Mouse (Mus musculus) liver, embryonic 14.5 days (tissue): ENCODE results near the gene Tex19.2. TPM values are rescaled to one million over a fixed set of nuclear protein-coding genes. Genes with fewer than 3 reads are reported as not detected.
"Not testable (repeated sequence)": the region's sequence is repeated elsewhere in the genome, so short reads cannot be mapped to it uniquely, and the experiment has no call there.

Experiments used
- ATAC-seq: fragments of 200-750 bp; cut with Nextera tagmentation; 2 replicates; pipeline ENCODE4 v1.8.0; 2017; ENCODE audit warnings: moderate number of reproducible peaks, mild to moderate bottlenecking, moderate library complexity; ENCODE audit not compliant: insufficient read depth
- DNase-seq, 3 experiments: peaks; one replicate each; pipeline ENCODE4 v3.0.0-alpha.2; 2012 to 2013; ENCODE audit warnings: low read depth in 3 of 3, low spot score in 3 of 3
- H3K27ac ChIP-seq: fragments of 300-500 bp; sonication (generic); 2 replicates; pipeline ENCODE4 v1.5.1; 2014; ENCODE audit warnings: moderate library complexity, mild to moderate bottlenecking, control low read depth, inconsistent platforms
- H3K27me3 ChIP-seq: fragments of 300-500 bp; sonication (generic); 2 replicates; pipeline ENCODE4 v1.6.1; 2014; ENCODE audit warnings: mild to moderate bottlenecking, low read length, moderate library complexity; ENCODE audit not compliant: control insufficient read depth, insufficient read depth
- H3K36me3 ChIP-seq: fragments of 300-500 bp; sonication (generic); replicated peaks from 2 replicates; pipeline ENCODE4 v1.6.1; 2014; ENCODE audit warnings: low read depth; ENCODE audit not compliant: control insufficient read depth, insufficient read depth
- H3K4me1 ChIP-seq, 2 experiments: fragments of 200-500 bp in 1 of 2; fragments of 300-500 bp in 1 of 2; sonication (generic) in 1 of 2; replicated peaks; 2 replicates each; pipeline ENCODE4 v1.6.1; 2012 to 2014; ENCODE audit warnings: antibody characterized with exemption in 1 of 2, inconsistent platforms in 1 of 2, low read length in 1 of 2; ENCODE audit not compliant: control insufficient read depth in 2 of 2, insufficient read depth in 2 of 2
- H3K4me2 ChIP-seq: fragments of 300-500 bp; sonication (generic); 2 replicates; pipeline ENCODE4 v1.6.1; 2014; ENCODE audit warnings: low read depth, mild to moderate bottlenecking, control low read depth, moderate library complexity
- H3K4me3 ChIP-seq, 2 experiments: fragments of 200-500 bp in 1 of 2; fragments of 300-500 bp in 1 of 2; sonication (generic) in 1 of 2; 2 replicates each; pipeline ENCODE4 v1.5.1; 2012 to 2014; ENCODE audit warnings: low read depth in 2 of 2, low read length in 2 of 2, mild to moderate bottlenecking in 2 of 2, control low read depth in 1 of 2, inconsistent platforms in 1 of 2, moderate library complexity in 1 of 2; ENCODE audit not compliant: insufficient read depth in 1 of 2
- H3K9ac ChIP-seq: fragments of 300-500 bp; sonication (generic); replicated peaks from 2 replicates; pipeline ENCODE4 v1.6.1; 2014; ENCODE audit warnings: mild to moderate bottlenecking, control low read depth, moderate library complexity
- H3K9me3 ChIP-seq: fragments of 300-500 bp; sonication (generic); 2 replicates; pipeline ENCODE4 v1.6.1; 2016; ENCODE audit warnings: low read length, mixed read lengths; ENCODE audit not compliant: control insufficient read depth
- CTCF ChIP-seq: IDR thresholded peaks from 2 replicates; pipeline ENCODE4 v1.5.1; 2016; ENCODE audit warnings: antibody characterized with exemption, low read depth, control low read depth
- EP300 ChIP-seq: IDR thresholded peaks from 2 replicates; pipeline ENCODE4 v1.6.1; 2016; ENCODE audit warnings: antibody characterized with exemption, low read depth
- WGBS: fragments of 180-500 bp; shearing (Covaris S2); extraction: QIAGEN DNeasy Blood & Tissue Kit; methylation state at CpG from one replicate; pipeline ENCODE4 v1.1.7; 2014; ENCODE audit not compliant: insufficient replicate concordance; 5-methylcytosine and 5-hydroxymethylcytosine counted together
- polyA plus RNA-seq, 2 experiments: library from polyadenylated mRNA; depleted of rRNA in 1 of 2; stranded (reverse) in 1 of 2; unstranded in 1 of 2; fragments of >200 nt; fragmentation: Nextera tagmentation in 1 of 2; extraction: Ambion mirVana in 1 of 2; gene quantifications; 2 replicates each; pipeline versions ENCODE4 v1.2.1 to v1.2.3; 2012 to 2014

The Tex19.2 gene
- polyA plus RNA-seq, 2 experiments = 0.10 TPM; not detected in 1

DNA sequence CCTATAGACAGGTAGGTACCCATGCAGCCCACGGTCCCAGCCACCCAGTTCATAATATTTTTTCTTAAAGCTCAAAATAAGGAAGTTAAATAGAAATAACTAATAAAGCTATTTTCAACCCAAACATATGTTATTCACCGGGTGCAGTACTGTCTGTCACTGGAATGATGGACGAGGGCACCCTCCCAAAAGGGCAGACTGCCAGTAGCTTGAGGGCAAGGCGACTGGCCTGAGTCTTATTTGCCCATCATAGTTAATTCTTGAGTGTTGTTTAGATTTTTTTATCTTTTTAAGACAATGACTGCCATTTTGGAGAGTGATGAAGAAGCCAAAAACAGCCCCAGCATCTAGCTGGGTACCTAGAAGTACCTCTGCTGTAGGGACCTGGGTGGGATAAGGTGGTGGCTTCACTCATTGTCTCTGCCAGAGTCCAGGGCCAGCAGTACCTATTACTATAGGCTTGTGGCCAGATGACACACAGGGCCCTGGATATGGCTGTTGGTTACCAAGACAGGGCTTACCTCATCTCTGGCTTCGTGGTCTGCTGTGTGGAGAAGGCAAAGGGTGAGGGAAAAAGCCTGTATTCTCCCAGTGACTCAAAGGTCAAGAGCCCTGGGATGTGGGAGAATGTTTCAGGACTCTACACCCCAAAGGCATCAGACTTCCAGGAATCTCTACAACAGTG, 6.2 kb downstream of the Tex19.2 start:
- H3K4me1 ChIP-seq = peaks cover 0 to 3% of the 10 kb centered on the region in 2 experiments; a peak in 1 of 4 replicates
- H3K27me3 ChIP-seq = no peaks in the 10 kb centered on the region
- no peaks in the 10 kb centered on the region for H3K9me3 ChIP-seq
- ATAC-seq = no peak
- no peak overlapping the region for H3K4me2 ChIP-seq
- no peaks in the 10 kb centered on the region for H3K36me3 ChIP-seq
- no peak for DNase-seq
- H3K4me3 ChIP-seq = no peak overlapping the region
- 57% methylated on average over 5 of the region's 5 CpGs for WGBS
- TF ChIP-seq CTCF = no peak
- TF ChIP-seq EP300 = no peak
- H3K27ac ChIP-seq = no peak overlapping the region
- no peak overlapping the region for H3K9ac ChIP-seq

GRCm38 (mm10) chr11:121111601-121112000, 6.9 kb downstream of the Tex19.2 start:
- WGBS = 53% methylated on average over 1 of the region's 1 CpGs
- no peak for DNase-seq
- no peak overlapping the region for H3K9ac ChIP-seq
- no peak for ATAC-seq
- TF ChIP-seq EP300 (no peak), CTCF (no peak)
- no peaks in the 10 kb centered on the region for H3K9me3 ChIP-seq
- no peaks in the 10 kb centered on the region for H3K27me3 ChIP-seq
- H3K4me2 ChIP-seq = no peak overlapping the region
- no peak overlapping the region for H3K4me3 ChIP-seq
- peaks cover 0 to 3% of the 10 kb centered on the region in 2 experiments; a peak in 1 of 4 replicates for H3K4me1 ChIP-seq
- no peak overlapping the region for H3K27ac ChIP-seq
- no peaks in the 10 kb centered on the region for H3K36me3 ChIP-seq

- ATAC-seq (no peak), DNase-seq (no peak)
- Histone ChIP-seq H3K27ac (no peak overlapping the region), H3K9ac (no peak overlapping the region), H3K27me3 (no peaks in the 10 kb centered on the region), H3K9me3 (no peaks in the 10 kb centered on the region), H3K4me1 (peaks cover 0 to 3% of the 10 kb centered on the region in 2 experiments; a peak in 1 of 4 replicates), H3K36me3 (no peaks in the 10 kb centered on the region), H3K4me3 (no peak overlapping the region), H3K4me2 (no peak overlapping the region)
- TF ChIP-seq CTCF (no peak), EP300 (no peak)
- 53% methylated on average over 3 of the region's 3 CpGs for WGBS
Observed at GRCm38 (mm10) chr11:121111051-121111450, 7.4 kb downstream of the Tex19.2 start.

DNA sequence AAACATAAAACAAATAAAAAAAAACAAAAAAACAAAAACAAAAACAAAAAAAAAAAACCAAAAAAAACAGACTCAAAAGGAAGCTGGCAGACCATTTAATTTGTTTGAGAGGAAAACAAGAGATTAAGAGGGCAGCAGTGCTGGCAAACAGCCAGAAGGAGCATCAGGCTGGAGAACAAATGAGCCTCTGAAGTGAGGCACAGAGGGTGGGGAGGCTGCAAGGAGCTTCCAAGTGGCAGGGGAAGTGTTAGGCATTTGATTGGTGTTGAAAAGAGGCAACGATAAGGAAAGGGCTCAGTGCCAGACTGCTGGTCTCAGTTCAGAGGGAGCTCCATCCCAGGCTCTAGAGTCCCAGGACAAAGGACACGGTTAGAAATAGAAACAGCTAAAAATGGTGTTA, 8.5 kb downstream of the Tex19.2 start:
- peaks cover 0 to 3% of the 10 kb centered on the region in 2 experiments; a peak in 1 of 4 replicates for H3K4me1 ChIP-seq
- H3K27me3 ChIP-seq = no peaks in the 10 kb centered on the region
- WGBS = 26% methylated on average over 2 of the region's 2 CpGs
- H3K4me2 ChIP-seq = no peak overlapping the region
- H3K9me3 ChIP-seq = no peaks in the 10 kb centered on the region
- H3K36me3 ChIP-seq = no peaks in the 10 kb centered on the region
- TF ChIP-seq EP300 = no peak
- TF ChIP-seq CTCF = no peak
- H3K4me3 ChIP-seq = no peak overlapping the region
- DNase-seq = no peak
- no peak for ATAC-seq
- H3K9ac ChIP-seq = no peak overlapping the region
- H3K27ac ChIP-seq = no peak overlapping the region

DNA sequence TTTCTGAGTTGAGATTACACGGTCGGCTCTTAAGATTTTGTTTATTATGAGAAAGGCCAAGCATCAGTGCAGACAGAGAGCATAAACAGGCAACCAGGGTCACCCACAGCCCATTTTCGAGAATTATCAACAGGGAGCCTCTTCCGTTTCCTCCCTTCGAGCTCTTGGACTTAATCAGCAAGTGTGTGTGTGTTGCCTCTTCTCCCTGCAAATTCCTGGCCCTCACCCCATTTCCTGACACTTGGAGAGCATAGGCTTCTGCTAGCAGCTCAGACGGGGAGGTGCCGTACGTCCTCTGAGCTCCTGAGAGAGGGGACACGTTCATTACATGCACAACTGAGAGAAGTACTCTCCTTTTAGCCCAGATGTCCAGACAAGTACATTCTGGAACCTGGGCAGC, 10.4 kb downstream of the Tex19.2 start:
- WGBS = 45% methylated on average over 9 of the region's 9 CpGs
- no peak for TF ChIP-seq CTCF
- TF ChIP-seq EP300 = no peak
- H3K9me3 ChIP-seq = no peaks in the 10 kb centered on the region
- no peak for DNase-seq
- no peak overlapping the region for H3K9ac ChIP-seq
- no peak overlapping the region for H3K27ac ChIP-seq
- no peaks in the 10 kb centered on the region for H3K27me3 ChIP-seq
- no peak for ATAC-seq
- peaks cover 0 to 3% of the 10 kb centered on the region in 2 experiments; a peak in 1 of 4 replicates for H3K4me1 ChIP-seq
- no peak overlapping the region for H3K4me2 ChIP-seq
- no peaks in the 10 kb centered on the region for H3K36me3 ChIP-seq
- no peak overlapping the region for H3K4me3 ChIP-seq

GRCm38 (mm10) chr11:121107242-121107641, 11.2 kb downstream of the Tex19.2 start:
- not testable (repeated sequence) for H3K4me3 ChIP-seq, H3K9ac ChIP-seq, H3K36me3 ChIP-seq, H3K4me1 ChIP-seq, H3K27ac ChIP-seq, H3K9me3 ChIP-seq, H3K4me2 ChIP-seq, DNase-seq, H3K27me3 ChIP-seq, ATAC-seq
- WGBS = 52% methylated on average over 1 of the region's 1 CpGs
